Mouse (Mus musculus) olfactory bulb, adult 2 months (tissue): Measurements from ENCODE around the gene Gm29776.

ENCODE experiments used
- CTCF ChIP-seq: fragments of 200-500 bp; IDR thresholded peaks from 2 replicates; pipeline ENCODE4 v1.5.1; 2012; ENCODE audit warnings: low read depth, mild to moderate bottlenecking, low read length, moderate library complexity; ENCODE audit not compliant: insufficient read depth
- POLR2A ChIP-seq: fragments of 200-500 bp; IDR thresholded peaks from 2 replicates; pipeline ENCODE4 v1.6.1; 2012; ENCODE audit warnings: mild to moderate bottlenecking, low read depth, low read length, moderate library complexity; ENCODE audit not compliant: insufficient read depth

DNA sequence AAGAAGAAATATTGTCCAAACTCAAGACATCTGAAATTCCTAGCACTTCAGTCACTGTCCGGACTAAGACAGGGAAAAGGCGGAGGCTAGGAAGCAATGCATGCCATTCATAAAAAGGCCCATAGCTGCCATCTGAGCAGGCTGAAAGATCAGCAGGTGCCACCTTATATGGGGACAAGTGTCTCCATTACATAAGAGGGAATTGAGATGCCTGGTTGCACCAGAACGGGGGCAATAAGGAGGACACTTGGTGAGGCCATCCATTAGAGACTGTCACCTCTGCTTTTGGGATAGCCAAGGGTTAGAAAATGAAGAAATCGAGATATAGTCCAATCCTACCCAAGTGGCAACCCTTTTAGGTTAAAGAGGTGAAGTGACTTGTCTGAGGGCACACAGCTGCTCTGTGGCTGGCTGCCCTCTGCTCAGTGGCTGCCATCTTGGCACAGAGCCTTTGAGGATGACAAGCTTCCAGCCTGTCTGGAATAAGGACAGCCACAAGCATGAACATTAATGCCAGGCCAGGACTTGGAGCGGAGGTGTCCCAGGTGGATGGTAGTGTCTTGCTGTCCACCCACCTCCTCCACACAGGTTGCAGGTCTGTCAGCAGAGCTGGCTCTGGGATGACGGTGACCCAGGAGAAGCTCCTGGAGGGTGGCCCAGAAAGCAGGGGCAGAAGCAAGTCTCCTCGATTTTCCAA, 22.2 kb upstream of the Gm29776 start:
- TF ChIP-seq POLR2A (no peak), CTCF (no peak)
